ENCODE assay signal across 1 mouse cellular context in the genomic region with DNA sequence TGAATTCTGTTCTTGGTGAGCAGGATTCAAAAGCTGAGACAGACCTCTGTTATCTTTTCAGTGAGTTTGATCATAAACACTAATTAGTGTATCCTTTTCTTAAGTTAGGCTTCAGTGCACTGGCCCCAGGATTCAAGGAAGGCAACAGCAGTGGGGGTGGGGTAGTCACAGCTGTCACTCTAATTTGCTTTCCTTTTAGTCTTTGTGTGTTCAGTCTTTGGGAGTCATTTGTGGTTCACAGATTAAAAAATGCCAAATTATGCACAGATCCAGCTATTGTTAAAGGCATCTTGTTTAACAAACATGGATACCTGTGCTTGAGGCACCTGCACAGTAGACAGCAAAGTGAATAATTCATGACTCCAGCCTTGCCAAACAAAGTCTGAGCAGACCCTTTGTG.
TF ChIP-seq lines count a peak whose summit lies in the region.

No protein-coding gene starts in this region.

TF ChIP-seq in MEL, 35 proteins besides CTCF, POLR2A, EP300 and RAD21:
- TF ChIP-seq ZMIZ1 (IDR thresholded peaks at IDR 0.05; ENCODE audit: low read depth, low read length) (no peak), ETS1 (IDR thresholded peaks at IDR 0.05; ENCODE audit: low read depth, low read length) (peak; percentile 14; the same call in 1 of the 2 replicates)
TF ChIP-seq in MEL: peak in this region for 1.
